Mouse (Mus musculus) heart, embryonic 15.5 days (tissue): Measurements from ENCODE around the gene Agxt. TPM values are rescaled to one million over a fixed set of nuclear protein-coding genes. Genes with fewer than 3 reads are reported as not detected.

Experiments
- ATAC-seq: fragments of 200-750 bp; cut with Nextera tagmentation; replicated peaks from 2 replicates; pipeline ENCODE4 v1.8.0; 2017; ENCODE audit warnings: low read depth, moderate TSS enrichment; ENCODE audit not compliant: insufficient number of reproducible peaks, insufficient read depth, low FRiP score
- H3K27ac ChIP-seq: fragments of 300-500 bp; sonication (generic); 2 replicates; pipeline ENCODE4 v1.5.1; 2015; ENCODE audit warnings: mild to moderate bottlenecking, inconsistent platforms
- H3K27me3 ChIP-seq: fragments of 300-500 bp; sonication (generic); 2 replicates; pipeline ENCODE4 v1.6.1; 2015; ENCODE audit warnings: inconsistent platforms
- H3K36me3 ChIP-seq: fragments of 300-500 bp; sonication (generic); 2 replicates; pipeline ENCODE4 v1.6.1; 2015; ENCODE audit warnings: mild to moderate bottlenecking, inconsistent platforms
- H3K4me1 ChIP-seq: fragments of 300-500 bp; sonication (generic); replicated peaks from 2 replicates; pipeline ENCODE4 v1.6.1; 2015; ENCODE audit warnings: inconsistent platforms
- H3K4me2 ChIP-seq: fragments of 300-500 bp; sonication (generic); 2 replicates; pipeline ENCODE4 v1.6.1; 2015; ENCODE audit warnings: inconsistent platforms, mild to moderate bottlenecking, moderate library complexity
- H3K4me3 ChIP-seq: fragments of 300-500 bp; sonication (generic); 2 replicates; pipeline ENCODE4 v1.5.1; 2015; ENCODE audit warnings: mild to moderate bottlenecking, inconsistent platforms
- H3K9ac ChIP-seq: fragments of 300-500 bp; sonication (generic); 2 replicates; pipeline ENCODE4 v1.6.1; 2015; ENCODE audit warnings: mild to moderate bottlenecking, inconsistent platforms
- H3K9me3 ChIP-seq: fragments of 300-500 bp; sonication (generic); replicated peaks from 2 replicates; pipeline ENCODE4 v1.6.1; 2016; ENCODE audit warnings: inconsistent platforms
- WGBS: fragments of 180-500 bp; shearing (Covaris S2); methylation state at CpG from one replicate; pipeline ENCODE4 v1.1.7; 2015; ENCODE audit warnings: mixed read lengths; 5-methylcytosine and 5-hydroxymethylcytosine counted together
- polyA plus RNA-seq: library from polyadenylated mRNA; unstranded; fragments of >200 nt; fragmentation: Nextera tagmentation; extraction: Ambion mirVana; gene quantifications from 2 replicates; pipeline ENCODE4 v1.2.1, GENCODE M21; 2015

Agxt gene
- polyA plus RNA-seq, 1 experiment from 2014 or later, result not detected

DNA sequence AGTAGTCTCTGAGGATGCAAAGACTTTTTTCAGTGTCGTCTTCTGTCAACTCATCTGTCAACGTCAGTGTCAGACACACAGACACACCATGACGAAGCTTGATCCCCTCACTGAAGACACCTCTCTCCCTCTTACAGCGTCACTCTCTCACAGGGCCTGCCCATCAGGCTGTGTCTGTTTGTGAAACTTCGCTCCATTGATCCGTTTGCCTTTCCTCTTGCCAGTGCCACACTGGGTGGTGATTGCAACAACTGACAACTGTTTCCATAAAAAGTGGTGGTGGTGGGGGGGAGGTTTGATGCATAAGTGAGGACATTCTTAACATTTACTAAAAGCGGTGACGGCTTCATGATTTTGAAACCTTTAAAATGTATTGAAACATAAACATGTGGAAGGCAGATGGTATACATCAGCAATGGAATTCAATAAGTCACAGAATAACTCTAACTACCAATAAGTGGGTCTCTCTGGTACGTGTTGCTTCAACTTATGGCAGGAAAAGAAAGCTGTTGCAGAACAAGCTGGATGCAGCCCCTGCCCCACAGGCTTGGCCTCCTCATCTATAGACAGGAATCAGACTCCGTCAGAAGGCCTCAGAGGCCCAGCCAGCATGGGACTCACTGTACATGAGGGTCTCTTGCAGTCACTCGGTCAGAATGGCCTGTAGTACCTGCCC, 11.7 kb upstream of the Agxt start:
- Histone ChIP-seq H3K27me3 (peaks cover 4% of the 10 kb centered on the region; the same call in 1 of the 2 replicates), H3K4me2 (no peak overlapping the region), H3K27ac (no peak overlapping the region), H3K36me3 (no peaks in the 10 kb centered on the region), H3K4me3 (no peak overlapping the region), H3K4me1 (no peaks in the 10 kb centered on the region), H3K9ac (no peak overlapping the region), H3K9me3 (no peaks in the 10 kb centered on the region)
- no peak for ATAC-seq
- 77% methylated on average over 11 of the region's 11 CpGs for WGBS

DNA sequence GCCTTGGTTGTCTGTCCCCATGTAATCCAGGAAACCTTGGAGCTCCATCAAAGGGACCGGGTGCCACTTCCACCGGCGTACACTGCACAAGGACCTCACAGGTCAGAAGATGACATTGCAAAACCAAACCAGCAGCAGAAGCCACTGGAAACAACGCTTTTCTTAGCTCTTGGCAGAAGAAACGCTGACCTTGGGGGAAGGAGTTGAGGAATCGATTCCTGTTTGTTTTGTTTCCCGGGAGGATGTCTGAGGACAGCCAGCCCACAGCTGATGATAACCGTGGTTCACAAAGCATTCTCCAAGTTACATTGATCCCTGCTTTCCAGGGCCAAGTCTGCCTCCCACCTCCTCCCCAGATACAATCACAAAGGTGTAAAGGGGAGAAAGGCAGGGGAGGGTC, 11.0 kb upstream of the Agxt start:
- Histone ChIP-seq H3K27ac (no peak overlapping the region), H3K9me3 (no peaks in the 10 kb centered on the region), H3K4me1 (no peaks in the 10 kb centered on the region), H3K36me3 (no peaks in the 10 kb centered on the region), H3K27me3 (peaks cover 7% of the 10 kb centered on the region; the same call in 1 of the 2 replicates), H3K4me3 (no peak overlapping the region), H3K9ac (no peak overlapping the region), H3K4me2 (no peak overlapping the region)
- 57% methylated on average over 8 of the region's 8 CpGs for WGBS
- no peak for ATAC-seq

DNA sequence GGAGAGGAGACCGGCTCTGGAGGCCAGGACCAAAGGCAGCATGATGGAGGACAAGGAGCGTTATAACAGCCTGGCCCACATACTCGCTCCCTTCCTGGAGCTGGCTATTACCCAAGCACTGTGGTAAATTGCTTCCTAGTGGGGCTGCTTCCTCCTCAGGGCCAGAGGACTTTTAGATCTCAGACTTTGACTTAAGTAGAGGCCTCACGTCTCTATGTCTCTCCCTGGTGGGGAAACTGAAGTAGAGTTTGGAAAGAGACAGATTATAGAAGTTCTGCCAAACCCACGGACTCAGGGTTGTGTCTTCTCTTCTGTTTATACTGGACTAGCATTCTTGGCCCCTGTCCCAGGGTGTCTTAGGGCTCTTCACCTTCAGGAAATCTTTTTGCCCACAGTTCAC, 9.8 kb upstream of the Agxt start:
- Histone ChIP-seq H3K4me3 (no peak overlapping the region), H3K9ac (no peak overlapping the region), H3K9me3 (no peaks in the 10 kb centered on the region), H3K27me3 (peaks cover 7% of the 10 kb centered on the region; the same call in 1 of the 2 replicates), H3K36me3 (no peaks in the 10 kb centered on the region), H3K4me1 (no peaks in the 10 kb centered on the region), H3K4me2 (no peak overlapping the region), H3K27ac (no peak overlapping the region)
- no peak for ATAC-seq
- 53% methylated on average over 5 of the region's 5 CpGs for WGBS

DNA sequence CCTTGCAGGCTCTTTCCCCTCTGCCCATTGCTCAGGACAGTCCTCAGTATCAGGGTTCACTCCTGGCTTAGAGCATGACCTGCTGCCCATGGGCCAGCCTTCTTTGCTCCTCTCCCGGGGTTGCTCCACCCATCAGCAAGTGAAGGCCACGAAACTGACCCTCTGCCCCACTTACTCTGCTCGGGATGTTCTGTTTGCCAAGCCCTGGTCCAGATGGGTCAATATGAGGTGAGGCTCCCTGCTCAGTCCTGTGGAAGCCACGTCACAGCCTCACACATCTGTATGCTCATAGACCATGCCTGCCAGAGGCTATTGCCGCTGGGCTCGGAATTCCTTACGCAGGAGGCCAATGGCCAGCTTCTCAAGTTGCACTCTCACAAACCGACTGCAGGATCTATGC, 6.8 kb upstream of the Agxt start:
- H3K27me3 ChIP-seq, result peaks cover 7% of the 10 kb centered on the region; the same call in 1 of the 2 replicates
- no peak overlapping the region for H3K4me2 ChIP-seq
- H3K36me3 ChIP-seq, result no peaks in the 10 kb centered on the region
- no peak overlapping the region for H3K9ac ChIP-seq
- no peaks in the 10 kb centered on the region for H3K9me3 ChIP-seq
- 79% methylated on average over 8 of the region's 8 CpGs for WGBS
- H3K4me1 ChIP-seq, result no peaks in the 10 kb centered on the region
- ATAC-seq, result no peak
- no peak overlapping the region for H3K27ac ChIP-seq
- H3K4me3 ChIP-seq, result no peak overlapping the region

- H3K4me1 ChIP-seq, result no peaks in the 10 kb centered on the region
- H3K9ac ChIP-seq, result no peak overlapping the region
- H3K9me3 ChIP-seq, result no peaks in the 10 kb centered on the region
- peaks cover 7% of the 10 kb centered on the region; the same call in 1 of the 2 replicates for H3K27me3 ChIP-seq
- no peak for ATAC-seq
- no peak overlapping the region for H3K27ac ChIP-seq
- H3K4me2 ChIP-seq, result no peak overlapping the region
- H3K4me3 ChIP-seq, result no peak overlapping the region
- 28% methylated on average over 6 of the region's 6 CpGs for WGBS
- H3K36me3 ChIP-seq, result no peaks in the 10 kb centered on the region
Observed at GRCm38 (mm10) chr1:93128710-93129349, 6.2 kb upstream of the Agxt start.

DNA sequence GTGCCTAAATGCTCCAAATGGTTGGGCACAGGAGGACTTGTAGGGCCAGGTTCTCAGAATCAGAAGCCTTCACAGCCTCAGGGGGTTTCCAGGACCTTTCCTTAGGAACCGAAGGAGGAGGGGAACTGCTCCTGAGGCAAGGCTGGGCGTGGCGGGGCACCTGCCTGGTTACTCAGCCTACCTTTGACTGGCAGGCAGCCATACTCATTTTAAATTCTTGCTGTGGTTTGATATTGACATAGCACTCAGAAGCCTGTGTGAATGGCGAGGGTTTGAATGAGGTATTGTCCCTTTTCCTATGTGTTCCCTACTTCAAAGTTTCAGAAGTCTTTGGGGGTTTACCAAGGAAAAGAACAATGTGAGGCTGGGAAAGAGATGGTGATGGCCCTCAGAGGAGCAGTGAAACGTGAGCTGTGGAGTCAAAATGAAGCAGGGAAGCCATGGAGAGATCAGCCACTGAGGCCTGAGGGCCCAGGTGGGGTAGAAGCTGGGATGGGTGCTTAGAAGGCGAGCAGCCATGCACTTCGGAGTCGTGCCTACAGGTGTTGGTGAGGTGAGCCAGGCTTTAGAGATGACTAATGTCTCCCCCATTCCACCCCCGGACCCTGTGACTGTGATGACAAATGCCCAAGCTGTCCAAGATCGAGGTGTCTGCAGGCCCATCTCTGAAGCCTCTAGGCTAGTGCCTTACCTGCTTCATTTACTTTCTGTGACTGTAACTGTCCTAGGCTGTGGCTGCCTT, 4.6 kb upstream of the Agxt start:
- Histone ChIP-seq H3K36me3 (no peaks in the 10 kb centered on the region), H3K27ac (no peak overlapping the region), H3K27me3 (peaks cover 7% of the 10 kb centered on the region; the same call in 1 of the 2 replicates), H3K4me1 (no peaks in the 10 kb centered on the region), H3K4me3 (no peak overlapping the region), H3K9ac (no peak overlapping the region), H3K9me3 (no peaks in the 10 kb centered on the region), H3K4me2 (no peak overlapping the region)
- 69% methylated on average over 10 of the region's 10 CpGs for WGBS
- ATAC-seq, result no peak

DNA sequence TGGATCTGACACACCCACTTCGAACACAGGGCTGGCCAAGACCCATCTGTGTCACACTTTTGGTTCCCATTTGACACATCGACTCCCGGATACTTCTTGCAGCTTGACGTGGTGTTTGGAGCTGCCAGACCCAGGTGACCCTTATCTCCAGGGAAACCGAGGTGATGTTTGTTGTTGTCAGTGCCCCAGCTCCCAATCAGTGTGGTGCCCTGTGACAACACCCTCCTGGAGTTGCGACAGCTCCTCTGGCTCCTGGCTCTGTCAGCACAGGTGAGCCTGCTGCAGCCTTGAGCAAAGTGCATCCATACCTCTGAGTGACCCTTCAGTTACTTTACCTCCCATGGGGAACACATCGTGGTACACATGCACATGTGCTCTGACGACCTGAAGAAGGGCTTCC, 2.4 kb upstream of the Agxt start:
- Histone ChIP-seq H3K9me3 (no peaks in the 10 kb centered on the region), H3K4me3 (no peak overlapping the region), H3K27me3 (peaks cover 11% of the 10 kb centered on the region; the same call in 1 of the 2 replicates), H3K27ac (no peak overlapping the region), H3K4me2 (no peak overlapping the region), H3K36me3 (no peaks in the 10 kb centered on the region), H3K4me1 (no peaks in the 10 kb centered on the region), H3K9ac (no peak overlapping the region)
- WGBS, result 56% methylated on average over 8 of the region's 8 CpGs
- no peak for ATAC-seq

GRCm38 (mm10) chr1:93138534-93138933, 3.5 kb downstream of the Agxt start:
- Histone ChIP-seq H3K36me3 (no peaks in the 10 kb centered on the region), H3K9ac (no peak overlapping the region), H3K27ac (no peak overlapping the region), H3K4me1 (peaks cover 6% of the 10 kb centered on the region), H3K9me3 (no peaks in the 10 kb centered on the region), H3K4me3 (no peak overlapping the region), H3K4me2 (no peak overlapping the region), H3K27me3 (peaks cover 37% of the 10 kb centered on the region)
- WGBS, result 63% methylated on average over 6 of the region's 6 CpGs
- ATAC-seq, result no peak

- H3K27ac ChIP-seq, result no peak overlapping the region
- no peak overlapping the region for H3K4me3 ChIP-seq
- H3K4me1 ChIP-seq, result peaks cover 17% of the 10 kb centered on the region
- peaks cover 42% of the 10 kb centered on the region for H3K27me3 ChIP-seq
- no peak overlapping the region for H3K9ac ChIP-seq
- 57% methylated on average over 7 of the region's 7 CpGs for WGBS
- H3K4me2 ChIP-seq, result no peak overlapping the region
- no peaks in the 10 kb centered on the region for H3K36me3 ChIP-seq
- no peak for ATAC-seq
- H3K9me3 ChIP-seq, result no peaks in the 10 kb centered on the region
Observed at GRCm38 (mm10) chr1:93139713-93140112, 4.7 kb downstream of the Agxt start.

DNA sequence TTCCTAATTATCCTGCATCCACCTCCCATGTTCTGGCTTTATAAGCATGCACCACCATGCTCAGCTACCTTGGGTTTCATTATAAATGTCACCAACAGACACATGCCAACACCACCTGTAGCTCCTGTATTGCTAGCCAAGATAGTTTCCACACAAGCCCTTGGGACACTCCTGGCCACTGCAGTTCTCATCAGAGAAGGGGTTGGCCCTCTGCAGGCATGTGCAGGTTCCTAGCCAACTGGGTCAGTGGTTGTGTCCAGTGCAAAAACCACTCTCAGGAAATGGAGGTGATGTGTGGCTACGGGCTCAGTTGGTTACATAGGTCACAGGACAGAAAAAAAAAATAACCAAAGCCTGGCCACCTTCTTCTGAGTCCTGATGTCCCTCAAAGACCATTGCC, 7.8 kb downstream of the Agxt start:
- Histone ChIP-seq H3K27me3 (peaks cover 52% of the 10 kb centered on the region), H3K4me2 (no peak overlapping the region), H3K27ac (no peak overlapping the region), H3K9me3 (no peaks in the 10 kb centered on the region), H3K36me3 (no peaks in the 10 kb centered on the region), H3K4me1 (peaks cover 17% of the 10 kb centered on the region), H3K4me3 (no peak overlapping the region), H3K9ac (no peak overlapping the region)
- ATAC-seq, result no peak
- WGBS, result 79% methylated on average over 1 of the region's 1 CpGs

DNA sequence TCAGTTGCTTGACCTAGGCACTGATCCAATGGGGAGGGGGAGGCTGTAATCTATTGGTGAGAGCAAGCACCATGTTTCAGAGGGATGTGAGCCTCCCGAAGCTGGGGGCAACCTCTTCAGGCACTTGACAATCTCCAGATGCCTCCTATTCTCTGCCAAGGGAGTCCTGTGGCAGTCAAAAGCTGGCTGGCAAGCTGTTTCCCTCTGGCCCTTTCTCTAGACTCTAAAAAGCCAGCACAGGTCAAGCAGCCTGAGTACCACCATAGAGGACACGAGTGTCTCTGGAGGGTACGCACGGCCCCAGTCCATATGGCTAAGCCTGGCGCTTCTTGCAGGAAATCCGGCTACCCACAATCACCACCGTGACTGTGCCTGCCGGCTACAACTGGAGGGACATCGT, 9.1 kb downstream of the Agxt start:
- ATAC-seq, result peak; percentile 47; the same call in 1 of the 2 replicates
- no peaks in the 10 kb centered on the region for H3K36me3 ChIP-seq
- no peak overlapping the region for H3K27ac ChIP-seq
- H3K4me1 ChIP-seq, result peaks cover 11% of the 10 kb centered on the region
- H3K9ac ChIP-seq, result no peak overlapping the region
- 53% methylated on average over 9 of the region's 9 CpGs for WGBS
- H3K4me3 ChIP-seq, result no peak overlapping the region
- H3K27me3 ChIP-seq, result peaks cover 58% of the 10 kb centered on the region
- H3K4me2 ChIP-seq, result peak overlapping the region; percentile 15; the same call in 1 of the 2 replicates
- no peaks in the 10 kb centered on the region for H3K9me3 ChIP-seq
